Mouse (Mus musculus) Patski (cell line): ENCODE data around the gene Cabp4. TPM values are rescaled to one million over a fixed set of nuclear protein-coding genes. Genes with fewer than 3 reads are reported as not detected.

Experiments
- ATAC-seq: fragments of 100-300 bp; one replicate; pipeline ENCODE4 v1.8.0; 2021
- CTCF ChIA-PET: fragments of 350-600 bp; sonication (Branson Sonifier 250); formaldehyde crosslinking; loops from one replicate; lab custom pipeline; 2022; ENCODE audit warnings: inconsistent platforms; lab: Charles Lee
- POLR2A ChIA-PET: fragments of 350-600 bp; sonication (Branson Sonifier 250); formaldehyde crosslinking; loops from one replicate; lab custom pipeline; 2022; ENCODE audit warnings: antibody characterized with exemption, inconsistent platforms; lab: Charles Lee
- DNase-seq: peaks from one replicate; pipeline ENCODE4 v3.0.0-alpha.2; 2011; ENCODE audit warnings: low read depth, low spot score
- H3K27me3 ChIP-seq: fragments of 371-371 bp; one replicate; pipeline ENCODE4 v1.5.1; 2021
- CTCF ChIP-seq: fragments of 100-300 bp; IDR thresholded peaks from one replicate; pipeline ENCODE4 v1.5.1; 2021
- in situ Hi-C: fragments of 300-500 bp; cut with MboI; formaldehyde crosslinking; loops from 3 replicates; pipeline ENCODE4 v1.11.1; 2018; ENCODE audit warnings: low pct_unique_long_range_greater_than_20kb, mixed read lengths
- polyA plus RNA-seq: library from polyadenylated mRNA; unstranded; gene quantifications from one replicate; pipeline ENCODE4 v1.2.3, GENCODE M21; 2021

Cabp4 gene
- polyA plus RNA-seq, 1 experiment from 2014 or later: 0.17 TPM

GRCm38 (mm10) chr19:4148819-4149218 is 5.0 kb upstream of the Cabp4 start:
- H3K27me3 ChIP-seq: no peaks in the 10 kb centered on the region
- no peak for DNase-seq
- no peak for TF ChIP-seq CTCF
- CTCF ChIA-PET: interaction anchor here (1.3 kb wide), 1 partner anchor 20 kb away, joined by 5 read pairs; no protein-coding TSS in a partner anchor
- POLR2A ChIA-PET: interaction anchor here (1.4 to 1.8 kb wide), 2 partner anchors 17 to 53 kb away, joined by 3 to 4 read pairs; partner anchors contain the start of gene Rad9a
- peak; percentile 2 for ATAC-seq
- in situ Hi-C loops: no loop called here

- TF ChIP-seq CTCF: no peak
- POLR2A ChIA-PET: interaction anchor here (1.8 kb wide), 1 partner anchor 17 kb away, joined by 4 read pairs; no protein-coding TSS in a partner anchor
- ATAC-seq: peak; percentile 76
- CTCF ChIA-PET: interaction anchor here (1.3 kb wide), 1 partner anchor 21 kb away, joined by 5 read pairs; no protein-coding TSS in a partner anchor
- no peaks in the 10 kb centered on the region for H3K27me3 ChIP-seq
- in situ Hi-C loops: no loop called here
- no peak for DNase-seq
Observed at GRCm38 (mm10) chr19:4148491-4148806, 4.6 kb upstream of the Cabp4 start, which contains the start of gene Coro1b. Gene Coro1b (plus strand): TSS chr19:4148619.

DNA sequence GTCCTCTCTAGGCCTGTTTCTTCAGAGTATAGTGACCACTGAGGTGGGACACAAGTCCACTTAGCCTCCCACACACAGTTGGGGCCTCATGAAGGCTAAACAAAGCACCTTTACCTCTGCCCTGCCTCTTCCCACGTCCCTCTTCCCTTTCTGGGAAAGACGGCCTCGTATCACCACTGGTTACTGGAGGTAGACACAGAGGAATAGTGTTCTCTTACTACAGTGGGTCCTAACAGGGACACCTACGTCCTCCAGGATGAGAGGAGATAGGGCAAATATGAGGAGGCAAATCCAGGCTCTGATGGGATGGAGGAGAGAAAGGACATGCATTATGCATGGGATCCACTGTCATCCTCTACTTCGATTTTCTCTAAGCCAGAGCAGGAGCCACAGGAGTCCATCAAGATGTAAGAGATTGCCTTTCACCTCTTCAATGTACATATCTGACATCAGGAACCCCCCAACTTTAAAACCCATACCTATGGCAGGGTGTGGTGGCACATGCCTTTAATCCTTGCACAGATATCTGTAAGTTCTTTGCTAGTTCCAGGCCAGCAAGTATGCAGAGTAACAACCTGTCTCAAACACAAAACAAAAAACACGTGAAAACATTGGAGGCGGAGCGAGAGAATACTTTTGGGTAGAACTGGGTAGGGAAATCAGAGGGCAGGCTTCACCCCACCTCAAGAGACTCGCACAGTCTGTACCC is 4.1 kb upstream of the Cabp4 start:
- CTCF ChIA-PET: interaction anchor here (1.0 to 1.3 kb wide), 2 partner anchors 11 to 21 kb away, joined by 3 to 5 read pairs; no protein-coding TSS in a partner anchor
- TF ChIP-seq CTCF: no peak
- in situ Hi-C loops: no loop called here
- POLR2A ChIA-PET: interaction anchor here (1.0 to 1.8 kb wide), 2 partner anchors 9 to 18 kb away, joined by 4 read pairs; partner anchors contain the start of gene Gpr152
- DNase-seq: no peak
- H3K27me3 ChIP-seq: no peaks in the 10 kb centered on the region
- ATAC-seq: no peak

GRCm38 (mm10) chr19:4147022-4147405 is 3.2 kb upstream of the Cabp4 start:
- H3K27me3 ChIP-seq: no peaks in the 10 kb centered on the region
- no peak for ATAC-seq
- TF ChIP-seq CTCF: no peak
- ChIA-PET POLR2A (interaction anchor here (1.0 kb wide), 1 partner anchor 8 kb away, joined by 4 read pairs; the partner anchor contains the start of gene Gpr152), CTCF (interaction anchor here (1.0 kb wide), 2 partner anchors 11 to 20 kb away, joined by 3 read pairs; no protein-coding TSS in a partner anchor)
- in situ Hi-C loops: no loop called here
- no peak for DNase-seq

DNA sequence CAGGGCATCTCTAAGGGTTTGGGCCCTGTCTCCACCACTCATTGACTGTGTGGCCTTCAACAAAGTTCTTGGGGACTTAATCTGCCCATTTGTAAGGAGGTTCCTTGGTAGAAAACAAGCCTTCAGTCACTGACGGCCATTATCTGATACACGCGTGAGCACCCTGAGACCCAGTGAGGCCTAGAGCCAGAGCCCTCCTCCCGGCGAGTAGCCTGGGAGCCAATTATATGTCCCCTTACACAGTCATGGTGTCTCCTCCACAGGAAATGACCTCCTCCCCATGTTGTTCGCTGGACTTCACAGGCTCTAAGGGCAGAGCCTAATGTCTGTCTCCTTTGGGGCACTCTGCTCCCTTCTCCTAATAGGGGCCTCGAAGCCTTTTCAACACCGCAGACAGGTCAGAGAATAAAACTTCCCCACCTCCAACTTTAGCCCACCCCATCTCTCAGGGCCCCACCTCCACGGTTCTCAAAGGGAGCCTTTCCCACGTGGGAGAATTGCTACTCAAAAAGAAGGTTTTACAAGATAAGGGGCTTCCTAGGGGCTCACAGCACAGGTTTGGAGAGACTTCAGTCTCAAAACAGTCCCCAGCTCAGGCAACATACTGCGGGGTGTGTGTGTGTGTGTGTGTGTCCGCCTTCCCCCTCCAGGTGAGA is 2.7 kb upstream of the Cabp4 start:
- DNase-seq (no peak), ATAC-seq (no peak)
- POLR2A ChIA-PET: interaction anchor here (1.0 kb wide), 2 partner anchors 8 to 20 kb away, joined by 3 to 4 read pairs; partner anchors contain the start of gene Gpr152
- in situ Hi-C loops: no loop called here
- H3K27me3 ChIP-seq: no peaks in the 10 kb centered on the region
- no peak for TF ChIP-seq CTCF
- CTCF ChIA-PET: interaction anchor here (1.0 kb wide), 2 partner anchors 10 to 20 kb away, joined by 3 read pairs; no protein-coding TSS in a partner anchor

DNA sequence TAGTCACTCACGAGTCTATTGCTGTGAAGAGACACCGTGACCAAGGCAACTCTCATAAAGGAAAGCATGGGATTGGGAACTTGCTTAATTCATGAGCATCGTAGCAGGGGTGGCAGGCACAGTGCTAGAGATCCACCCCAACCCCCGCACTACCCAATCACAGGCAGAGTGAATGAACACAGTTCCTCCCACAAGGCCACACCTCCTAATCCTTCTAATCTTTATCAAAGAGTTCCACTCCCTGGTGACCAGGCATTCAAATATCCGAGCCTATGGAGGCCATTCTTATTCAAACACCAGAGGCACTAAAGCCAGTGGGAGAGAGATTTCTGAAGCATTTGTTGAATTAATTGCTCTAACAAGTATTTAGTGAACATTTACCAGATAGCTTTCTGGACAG is 2.1 kb upstream of the Cabp4 start:
- ChIA-PET POLR2A (interaction anchor here (1.0 kb wide), 1 partner anchor 20 kb away, joined by 3 read pairs; no protein-coding TSS in a partner anchor), CTCF (interaction anchor here (1.0 kb wide), 1 partner anchor 21 kb away, joined by 3 read pairs; no protein-coding TSS in a partner anchor)
- DNase-seq (no peak), ATAC-seq (no peak)
- TF ChIP-seq CTCF: no peak
- H3K27me3 ChIP-seq: no peaks in the 10 kb centered on the region
- in situ Hi-C loops: no loop called here

DNA sequence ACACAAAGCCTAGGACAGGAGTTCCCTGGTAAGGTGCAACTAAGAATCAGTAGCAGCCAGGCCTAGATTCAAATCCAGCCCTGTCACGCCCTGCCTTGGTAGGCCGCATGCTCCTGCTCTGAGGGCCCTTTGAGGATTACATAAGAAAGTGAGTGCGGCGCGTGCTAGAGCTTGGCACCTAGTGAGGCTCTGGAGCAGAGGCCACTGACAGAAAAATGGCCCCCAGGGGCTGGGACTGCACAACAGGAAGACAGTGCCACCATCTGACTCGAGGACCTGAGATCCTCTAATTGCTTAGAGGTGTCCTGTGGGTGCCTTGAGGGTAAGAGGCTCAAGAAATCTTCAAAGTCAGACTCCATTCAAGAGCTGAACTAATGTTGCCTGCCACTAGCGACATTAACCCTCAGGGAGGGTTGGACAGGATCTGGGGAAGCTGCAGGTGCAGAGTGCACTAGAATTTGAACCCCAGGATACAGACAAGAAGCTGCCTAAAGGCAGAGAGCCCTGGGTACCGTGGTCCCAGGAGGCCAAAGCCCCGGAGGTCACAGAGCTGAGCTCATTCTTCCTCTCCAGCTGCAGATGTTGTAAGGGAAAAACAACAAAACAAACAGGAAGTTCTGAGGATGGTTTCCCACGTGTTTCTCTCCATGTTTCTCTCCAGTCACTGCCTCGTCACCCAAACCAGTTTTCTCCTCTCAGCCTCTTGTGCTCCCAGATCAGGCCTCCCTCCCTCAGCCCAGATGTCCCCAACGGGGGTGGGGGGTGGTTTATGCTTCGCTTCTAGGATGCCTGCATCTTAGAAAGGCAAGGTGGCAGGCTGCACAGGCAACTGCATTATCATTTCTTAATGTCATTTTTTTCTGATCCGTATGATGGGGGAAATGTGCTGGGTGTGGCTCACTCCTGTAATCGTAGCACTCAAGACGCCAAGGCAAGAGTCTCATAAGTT is 991 bp upstream of the Cabp4 start:
- in situ Hi-C loops: no loop called here
- DNase-seq (no peak), ATAC-seq (no peak)
- TF ChIP-seq CTCF: no peak
- H3K27me3 ChIP-seq: no peaks in the 10 kb centered on the region
- CTCF ChIA-PET: no interaction called here
- POLR2A ChIA-PET: no interaction called here

GRCm38 (mm10) chr19:4142416-4143173 is 1.2 kb downstream of the Cabp4 start:
- no peak for TF ChIP-seq CTCF
- CTCF ChIA-PET: interaction anchor here (1.2 to 1.7 kb wide), 3 partner anchors 10 to 19 kb away, joined by 3 to 7 read pairs (median 3); partner anchors contain the start of gene Aip

GRCm38 (mm10) chr19:4140147-4140546 is 3.7 kb downstream of the Cabp4 start:
- ATAC-seq (no peak), DNase-seq (no peak)
- H3K27me3 ChIP-seq: no peaks in the 10 kb centered on the region
- ChIA-PET CTCF (interaction anchor here (1.2 to 1.5 kb wide), 2 partner anchors 14 to 20 kb away, joined by 3 read pairs; no protein-coding TSS in a partner anchor), POLR2A (interaction anchor here (0.6 kb wide), 1 partner anchor 21 kb away, joined by 3 read pairs; no protein-coding TSS in a partner anchor)
- no peak for TF ChIP-seq CTCF
- in situ Hi-C loops: no loop called here

More at GRCm38 (mm10) chr19:4142416-4143173, 1.2 kb downstream of the Cabp4 start:
- H3K27me3 ChIP-seq: no peaks in the 10 kb centered on the region
- no peak for ATAC-seq
- no peak for DNase-seq
- POLR2A ChIA-PET: interaction anchor here (0.6 kb wide), 1 partner anchor 113 kb away, joined by 3 read pairs; no protein-coding TSS in a partner anchor
- in situ Hi-C loops: no loop called here
